Mouse (Mus musculus): ENCODE results near the gene Ugp2. TPM values are rescaled to one million over a fixed set of nuclear protein-coding genes. Genes with fewer than 3 reads are reported as not detected.

Gene Ugp2
- total and polyA plus RNA-seq, 3 experiments: 5.9 to 6.3 TPM; not detected in 1

DNA sequence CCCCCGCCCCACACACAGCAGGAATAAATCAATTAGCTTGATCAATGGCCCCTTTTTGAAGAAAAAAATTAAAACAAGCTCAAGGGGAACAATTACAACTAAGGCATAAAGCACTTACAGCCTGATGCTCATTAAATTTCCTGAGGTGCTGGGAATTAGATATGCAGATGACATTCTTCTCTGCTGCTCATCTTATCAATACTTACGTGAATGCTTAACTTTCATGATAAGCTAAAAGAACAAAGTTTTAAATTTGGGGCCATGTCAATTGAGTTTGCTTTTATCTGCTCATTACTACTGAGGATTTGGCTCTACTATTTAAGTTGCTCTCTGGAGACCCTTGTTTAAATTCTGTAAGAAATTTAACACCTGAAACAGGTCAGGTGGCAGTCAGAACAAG is 22.1 kb downstream of the Ugp2 start:
- no peak for DNase-seq (ENCODE audit: low read depth, low spot score)
- TF ChIP-seq ZKSCAN1 (IDR thresholded peaks at IDR 0.05; ENCODE audit: low read depth, low read length) (no peak), TCF12 (IDR thresholded peaks at IDR 0.05; ENCODE audit: low read depth, low read length) (peak; percentile 33; the same call in 1 of the 2 replicates), MAFK (IDR thresholded peaks at IDR 0.05; ENCODE audit: borderline replicate concordance, low read depth, low read length) (no peak), MEF2A (IDR thresholded peaks at IDR 0.05; ENCODE audit: extremely low read depth, insufficient replicate concordance, low read depth, low read length, poor library complexity, severe bottlenecking) (no peak), ETS1 (IDR thresholded peaks at IDR 0.05; ENCODE audit: low read depth, low read length) (no peak), RCOR1 (IDR thresholded peaks at IDR 0.05; ENCODE audit: low read depth, low read length) (no peak), KAT2A (conservative IDR thresholded peaks at IDR 0.05; ENCODE audit: low read depth, low read length) (no peak), GABPA (IDR thresholded peaks at IDR 0.05; ENCODE audit: low read depth, low read length) (no peak), GATA1 (IDR thresholded peaks at IDR 0.05; ENCODE audit: low read depth, low read length) (peak; percentile 44; the same call in 1 of the 2 replicates), EP300 (IDR thresholded peaks at IDR 0.05; ENCODE audit: low read depth in 1 of 2, low read length in 2 of 2) (peak; percentile 41 to 52; a peak in 3 of 4 replicates), ZNF384 (IDR thresholded peaks at IDR 0.05; ENCODE audit: low read depth, low read length) (no peak), CTCF (IDR thresholded peaks at IDR 0.05 in 2 of 3, conservative IDR thresholded peaks at IDR 0.05 in 1 of 3; ENCODE audit: control insufficient read depth in 1 of 3, insufficient read depth in 1 of 3, low read depth in 2 of 3, low read length in 3 of 3, poor library complexity in 1 of 3, severe bottlenecking in 1 of 3) (no peak)
- Histone ChIP-seq H3K27ac (ENCODE audit: control insufficient read depth, low read depth, low read length) (no peak overlapping the region), H3K9ac (ENCODE audit: control insufficient read depth, low read depth, low read length, poor library complexity, severe bottlenecking) (no peak overlapping the region), H3K36me3 (ENCODE audit: control insufficient read depth in 1 of 2, insufficient read depth in 2 of 2, low read length in 2 of 2) (peaks cover 0 to 12% of the 10 kb centered on the region in 2 experiments; a peak in 2 of 4 replicates), H3K4me3 (ENCODE audit: control insufficient read depth in 1 of 2, insufficient read depth in 1 of 2, low read depth in 2 of 2, low read length in 2 of 2) (no peak overlapping the region), H3K27me3 (ENCODE audit: control insufficient read depth in 1 of 2, insufficient read depth in 2 of 2, low read length in 2 of 2) (no peaks in the 10 kb centered on the region), H3K4me1 (ENCODE audit: control insufficient read depth in 1 of 2, insufficient read depth in 2 of 2, low read length in 2 of 2) (peaks cover 7 to 9% of the 10 kb centered on the region in 2 experiments), H3K79me2 (ENCODE audit: control insufficient read depth, insufficient read depth, low read length, poor library complexity) (no peaks in the 10 kb centered on the region), H3K9me3 (replicated peaks; ENCODE audit: insufficient read depth, low read length) (no peaks in the 10 kb centered on the region)

DNA sequence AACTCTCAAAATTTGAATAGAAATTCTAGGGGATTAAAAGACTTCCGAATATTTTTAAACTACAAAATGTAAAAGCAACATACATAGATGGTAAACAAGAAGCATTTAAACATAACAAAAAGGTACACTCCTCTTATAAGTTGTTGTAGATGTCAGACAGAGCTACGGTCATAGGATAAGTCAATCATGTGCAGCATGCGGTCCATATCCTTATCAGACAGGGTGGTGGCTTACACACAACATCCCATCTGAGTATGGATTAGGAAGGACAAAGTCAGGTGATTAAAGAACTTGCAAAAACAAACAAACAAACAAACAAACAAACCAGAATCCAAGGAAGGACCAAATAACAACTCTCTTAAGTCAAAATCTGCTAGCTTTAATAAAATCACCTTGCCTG is 25.0 kb downstream of the Ugp2 start:
- H3K4me1 ChIP-seq (ENCODE audit: control insufficient read depth in 1 of 2, insufficient read depth in 2 of 2, low read length in 2 of 2): peaks cover 13 to 16% of the 10 kb centered on the region in 2 experiments
- H3K27ac ChIP-seq (ENCODE audit: control insufficient read depth, low read depth, low read length): no peak overlapping the region
- DNase-seq (ENCODE audit: low read depth, low spot score): no peak
- H3K9me3 ChIP-seq (replicated peaks; ENCODE audit: insufficient read depth, low read length): no peaks in the 10 kb centered on the region
- H3K27me3 ChIP-seq (ENCODE audit: control insufficient read depth in 1 of 2, insufficient read depth in 2 of 2, low read length in 2 of 2): no peaks in the 10 kb centered on the region
- H3K9ac ChIP-seq (ENCODE audit: control insufficient read depth, low read depth, low read length, poor library complexity, severe bottlenecking): no peak overlapping the region
- no peak for TF ChIP-seq BHLHE40 (IDR thresholded peaks at IDR 0.05; ENCODE audit: borderline replicate concordance, low read depth, low read length)
- TF ChIP-seq GATA1 (IDR thresholded peaks at IDR 0.05; ENCODE audit: low read depth, low read length): no peak
- no peak for TF ChIP-seq USF2 (IDR thresholded peaks at IDR 0.05; ENCODE audit: borderline replicate concordance in 1 of 2, insufficient read depth in 1 of 2, low read depth in 1 of 2, low read length in 2 of 2)
- TF ChIP-seq TCF12 (IDR thresholded peaks at IDR 0.05; ENCODE audit: low read depth, low read length): no peak
- no peak for TF ChIP-seq MAX (IDR thresholded peaks at IDR 0.05; ENCODE audit: low read length)
- no peak for TF ChIP-seq UBTF (IDR thresholded peaks at IDR 0.05; ENCODE audit: borderline replicate concordance, insufficient read depth, low read depth, low read length)
- no peak for TF ChIP-seq NELFE (IDR thresholded peaks at IDR 0.05; ENCODE audit: low read depth, low read length)
- no peak for TF ChIP-seq CHD2 (IDR thresholded peaks at IDR 0.05; ENCODE audit: low read length)
- no peak for TF ChIP-seq ZKSCAN1 (IDR thresholded peaks at IDR 0.05; ENCODE audit: low read depth, low read length)
- TF ChIP-seq SIN3A (IDR thresholded peaks at IDR 0.05; ENCODE audit: low read length): no peak
- no peak overlapping the region for H3K4me3 ChIP-seq (ENCODE audit: control insufficient read depth in 1 of 2, insufficient read depth in 1 of 2, low read depth in 2 of 2, low read length in 2 of 2)
- no peaks in the 10 kb centered on the region for H3K79me2 ChIP-seq (ENCODE audit: control insufficient read depth, insufficient read depth, low read length, poor library complexity)
- peaks cover 0 to 23% of the 10 kb centered on the region in 2 experiments; a peak in 2 of 4 replicates for H3K36me3 ChIP-seq (ENCODE audit: control insufficient read depth in 1 of 2, insufficient read depth in 2 of 2, low read length in 2 of 2)
